In genomic region chr2:166850691-166851090, GRCm38 (mm10) we compare ENCODE assay signal across 11 mouse cellular contexts.
"Had no signal": no experiment of that assay in that cellular context is flagged by ENCODE, and none has a peak within 500 bp of the region (broad histone marks: within the 10 kb centered on the region; RNA-seq: fewer than 3 reads in every experiment).

No protein-coding gene starts in this region.

- DNase-seq: lung, adult 18-20 months; lung, embryonic 14.5 days; lung, postnatal 10 days; lung, postnatal 4 days; midbrain, embryonic 14.5 days; retina, postnatal 1 day; right cerebral cortex, adult 18-20 months; right cerebral cortex, postnatal 14 days; thymus, adult 2 months; thymus, postnatal 25 days; thymus, postnatal 4 days had no signal
